Mouse (Mus musculus) ES-CJ7 (cell line): Measurements from ENCODE around the gene Fcf1.

Source experiments
- DNase-seq: peaks from one replicate; pipeline ENCODE4 v3.0.0; 2011; ENCODE audit warnings: low read depth, low spot score

Gene Fcf1

DNA sequence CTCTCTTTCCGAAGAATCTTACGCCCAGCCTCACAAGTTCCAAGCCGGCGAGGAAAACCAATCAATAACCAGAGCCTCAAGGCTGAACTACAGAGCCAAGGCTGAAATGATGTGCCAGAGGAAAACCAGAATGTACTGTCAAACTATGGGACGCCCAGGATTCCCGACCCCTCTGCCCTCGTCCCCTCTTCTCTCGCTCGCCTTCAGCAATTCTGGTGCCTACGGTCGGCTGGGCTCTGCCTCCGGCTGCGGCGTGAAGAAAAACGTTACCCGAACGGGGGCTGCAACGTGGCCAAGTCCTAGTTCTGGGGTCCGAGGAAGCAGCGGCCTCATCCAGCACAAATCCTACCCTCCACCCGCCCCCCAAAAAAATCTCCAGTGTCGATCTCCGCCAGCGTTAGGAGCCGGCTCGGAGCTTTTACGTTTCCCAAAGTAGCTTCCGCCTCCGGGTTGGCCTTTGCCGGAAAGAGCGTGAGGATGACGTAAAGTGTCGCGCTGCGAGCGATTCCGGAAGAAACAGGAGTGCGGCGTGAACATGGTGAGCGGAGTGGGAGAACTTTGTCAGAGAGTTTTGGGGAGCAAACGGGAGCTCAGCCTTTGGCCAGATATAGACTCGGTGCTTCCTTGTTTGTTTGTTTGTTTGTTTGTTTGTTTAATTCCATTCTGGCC, at the start of gene Fcf1, which contains the start of gene Arel1:
TSS of gene Fcf1 (plus strand) at position 470 of the 669 bp plus-strand sequence.
TSS of gene Arel1 (minus strand) at position 473 of the 669 bp plus-strand sequence.
- DNase-seq: peak; percentile 97

- DNase-seq: no peak
Observed at GRCm38 (mm10) chr12:84921881-84922419, 48.7 kb upstream of the Fcf1 start.

DNA sequence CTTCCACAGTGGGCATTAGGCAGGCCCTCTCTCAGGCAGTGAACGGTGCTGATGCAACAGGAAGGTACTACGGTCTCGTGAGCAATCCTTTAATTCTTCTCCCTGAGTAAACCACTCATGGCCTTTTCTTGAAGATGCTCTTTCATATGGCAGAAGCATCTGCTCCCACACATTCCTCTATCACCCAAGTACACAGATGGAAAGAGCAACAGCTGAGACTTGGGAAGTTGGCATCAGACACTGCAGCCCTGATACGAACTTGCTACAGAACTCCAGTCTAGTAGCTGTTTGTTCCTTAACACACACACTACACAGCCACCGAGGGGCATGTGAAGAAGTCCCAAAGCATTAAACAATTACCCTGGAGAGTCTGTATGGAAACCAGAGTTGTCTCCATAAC, 46.4 kb upstream of the Fcf1 start:
- DNase-seq: no peak

GRCm38 (mm10) chr12:84926542-84926941, 44.2 kb upstream of the Fcf1 start:
- DNase-seq: no peak

- peak; percentile 41 for DNase-seq
Observed at GRCm38 (mm10) chr12:84932210-84932609, 38.5 kb upstream of the Fcf1 start.

GRCm38 (mm10) chr12:84935343-84935742, 35.4 kb upstream of the Fcf1 start:
- no peak for DNase-seq

GRCm38 (mm10) chr12:84939117-84939516, 31.6 kb upstream of the Fcf1 start:
- DNase-seq: no peak

DNA sequence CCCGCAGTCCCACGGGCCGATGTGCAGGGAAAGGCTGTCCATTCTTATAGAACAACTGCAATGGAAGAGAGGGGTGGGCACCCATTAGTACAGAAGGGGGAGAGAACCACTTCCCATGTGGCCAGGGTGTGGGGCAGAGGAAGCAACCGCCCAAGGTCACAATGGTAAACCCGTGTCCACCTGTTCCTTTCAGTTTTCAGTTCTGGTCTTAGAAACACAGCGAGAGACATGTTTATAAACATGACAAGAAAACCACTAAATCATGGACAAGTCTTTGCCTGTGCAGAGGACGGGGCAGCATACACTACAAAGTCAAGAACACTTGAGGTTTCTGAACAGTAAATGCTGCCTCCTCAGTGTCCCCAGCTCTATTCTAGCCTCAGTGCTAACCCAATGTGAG, 30.4 kb upstream of the Fcf1 start:
- no peak for DNase-seq

GRCm38 (mm10) chr12:84941717-84942116, 29.0 kb upstream of the Fcf1 start:
- DNase-seq: no peak

GRCm38 (mm10) chr12:84943006-84943952, 27.4 kb upstream of the Fcf1 start:
- no peak for DNase-seq

GRCm38 (mm10) chr12:84944150-84944812, 26.4 kb upstream of the Fcf1 start:
- DNase-seq: no peak

GRCm38 (mm10) chr12:84944813-84945553, 25.7 kb upstream of the Fcf1 start:
- DNase-seq: no peak

- no peak for DNase-seq
Observed at GRCm38 (mm10) chr12:84947894-84948583, 22.7 kb upstream of the Fcf1 start.

GRCm38 (mm10) chr12:84948584-84949285, 22.0 kb upstream of the Fcf1 start:
- DNase-seq: no peak

GRCm38 (mm10) chr12:84950763-84951162, 19.9 kb upstream of the Fcf1 start:
- DNase-seq: no peak

DNA sequence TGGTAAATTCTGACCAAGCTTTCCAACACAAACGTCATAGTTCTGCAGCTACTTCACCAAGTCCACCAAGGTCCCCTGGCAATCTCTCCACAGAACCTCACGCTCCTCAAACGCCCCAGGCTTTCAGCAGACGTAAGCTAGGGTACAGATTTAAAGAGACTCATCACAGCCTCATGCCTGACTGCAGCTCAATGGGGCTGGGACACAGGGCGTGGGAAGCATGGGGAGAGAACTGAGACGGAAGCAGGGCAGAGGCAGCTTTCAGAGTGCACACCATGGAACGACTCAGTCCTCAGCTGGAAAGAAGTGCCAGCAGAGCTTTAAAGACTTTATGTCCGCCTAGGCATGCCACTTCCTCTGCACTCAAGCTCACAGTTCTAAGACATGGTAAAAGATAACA, 19.2 kb upstream of the Fcf1 start:
- DNase-seq: no peak

GRCm38 (mm10) chr12:84952351-84952750, 18.3 kb upstream of the Fcf1 start:
- no peak for DNase-seq

DNA sequence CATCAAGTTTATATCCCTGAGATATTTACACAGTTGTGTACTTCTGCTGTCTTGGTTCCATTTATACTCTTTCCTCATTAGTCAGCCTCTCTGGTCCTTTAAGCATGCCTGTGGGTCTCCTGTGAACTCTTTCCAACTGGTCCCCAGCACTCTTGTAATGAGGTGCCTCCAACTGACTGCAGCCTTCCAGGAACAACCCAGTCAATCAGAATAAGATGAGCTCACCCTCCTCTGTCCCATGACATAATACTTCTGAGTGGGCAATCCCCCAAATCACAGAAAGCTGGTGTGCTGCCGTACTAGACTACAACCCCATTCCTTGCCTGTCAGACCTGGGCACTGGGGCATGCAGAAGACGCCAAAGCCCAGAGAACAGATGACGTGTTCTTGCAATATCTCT, 14.4 kb upstream of the Fcf1 start:
- DNase-seq: no peak

DNA sequence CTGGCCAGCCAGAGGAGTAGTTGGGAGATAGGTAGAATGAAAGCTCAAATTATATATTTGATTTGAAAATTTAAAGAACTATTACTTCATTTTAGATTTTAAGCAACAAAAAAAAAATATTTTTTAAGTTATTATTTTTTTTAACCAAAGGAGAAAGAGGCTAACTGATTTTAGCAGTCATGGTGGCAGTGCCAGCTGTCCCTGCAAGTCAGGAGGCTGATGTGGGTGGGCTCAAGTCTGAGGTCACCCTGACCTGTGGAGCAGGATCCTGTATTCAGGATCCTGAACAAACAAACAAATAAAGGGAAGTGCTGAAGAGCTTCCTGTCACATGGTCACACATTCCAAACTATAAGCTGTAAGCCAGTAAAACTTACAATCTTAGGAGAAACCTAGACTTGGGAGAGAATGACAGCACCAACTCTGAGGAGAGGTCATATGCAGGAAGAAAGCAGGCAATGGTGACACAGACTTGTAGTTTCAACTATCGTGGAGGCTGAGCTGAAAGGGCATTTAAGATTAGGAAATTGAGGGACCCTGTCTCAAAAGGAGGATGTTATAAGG, 11.8 kb upstream of the Fcf1 start:
- no peak for DNase-seq

DNA sequence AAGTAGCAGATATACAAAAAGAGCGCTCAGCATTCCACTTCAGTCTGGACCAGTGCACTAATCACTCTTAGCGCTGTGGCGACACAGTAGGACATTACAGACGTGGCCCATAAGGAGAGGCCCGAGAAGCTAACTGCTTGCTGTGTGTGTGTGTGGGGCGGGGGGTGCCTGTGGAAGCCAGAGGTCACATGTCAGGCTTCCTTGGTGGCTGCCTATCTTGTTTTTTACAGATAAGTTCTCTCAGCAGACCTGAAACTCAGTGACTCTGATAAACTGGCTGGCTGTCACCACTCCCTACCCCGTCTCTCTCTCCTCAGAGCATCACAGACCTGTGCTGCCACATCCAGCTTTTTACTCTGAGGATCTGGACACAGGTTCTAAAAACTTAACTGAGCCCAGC, 8.1 kb upstream of the Fcf1 start:
- DNase-seq: no peak
